Mouse (Mus musculus) myocyte (in vitro differentiated cells): ENCODE measurements around the gene Smtnl1.

Experiments used
- MAX ChIP-seq: IDR thresholded peaks from one replicate; pipeline ENCODE4 v1.6.1; 2011; ENCODE audit warnings: low read depth, mild to moderate bottlenecking, control low read depth
- POLR2A ChIP-seq: IDR thresholded peaks from one replicate; pipeline ENCODE4 v1.6.1; 2011; ENCODE audit warnings: low read depth, mild to moderate bottlenecking, control low read depth, moderate library complexity; ENCODE audit not compliant: insufficient read length
- POLR2AphosphoS2 ChIP-seq: IDR thresholded peaks from one replicate; pipeline ENCODE4 v1.6.1; 2011; ENCODE audit warnings: low read depth, control low read depth; ENCODE audit not compliant: insufficient read length
- TCF12 ChIP-seq: IDR thresholded peaks from one replicate; pipeline ENCODE4 v1.6.1; 2011; ENCODE audit warnings: mild to moderate bottlenecking, control low read depth; ENCODE audit not compliant: poor library complexity, insufficient read depth, severe bottlenecking
- USF1 ChIP-seq: IDR thresholded peaks from one replicate; pipeline ENCODE4 v1.6.1; 2011; ENCODE audit warnings: low read depth, mild to moderate bottlenecking, control low read depth, moderate library complexity

- TF ChIP-seq POLR2AphosphoS2 (no peak), MAX (no peak), TCF12 (no peak), POLR2A (no peak), USF1 (no peak)
Measured at GRCm38 (mm10) chr2:84823237-84823636, 785 bp upstream of the Smtnl1 start.
